Mouse (Mus musculus): ENCODE data around the gene Gm30191. TPM values are rescaled to one million over a fixed set of nuclear protein-coding genes. Genes with fewer than 3 reads are reported as not detected.
"Not testable (repeated sequence)": the region's sequence is repeated elsewhere in the genome, so short reads cannot be mapped to it uniquely, and the experiment has no call there.

The Gm30191 gene
- polyA plus RNA-seq, 1 experiment: not detected

DNA sequence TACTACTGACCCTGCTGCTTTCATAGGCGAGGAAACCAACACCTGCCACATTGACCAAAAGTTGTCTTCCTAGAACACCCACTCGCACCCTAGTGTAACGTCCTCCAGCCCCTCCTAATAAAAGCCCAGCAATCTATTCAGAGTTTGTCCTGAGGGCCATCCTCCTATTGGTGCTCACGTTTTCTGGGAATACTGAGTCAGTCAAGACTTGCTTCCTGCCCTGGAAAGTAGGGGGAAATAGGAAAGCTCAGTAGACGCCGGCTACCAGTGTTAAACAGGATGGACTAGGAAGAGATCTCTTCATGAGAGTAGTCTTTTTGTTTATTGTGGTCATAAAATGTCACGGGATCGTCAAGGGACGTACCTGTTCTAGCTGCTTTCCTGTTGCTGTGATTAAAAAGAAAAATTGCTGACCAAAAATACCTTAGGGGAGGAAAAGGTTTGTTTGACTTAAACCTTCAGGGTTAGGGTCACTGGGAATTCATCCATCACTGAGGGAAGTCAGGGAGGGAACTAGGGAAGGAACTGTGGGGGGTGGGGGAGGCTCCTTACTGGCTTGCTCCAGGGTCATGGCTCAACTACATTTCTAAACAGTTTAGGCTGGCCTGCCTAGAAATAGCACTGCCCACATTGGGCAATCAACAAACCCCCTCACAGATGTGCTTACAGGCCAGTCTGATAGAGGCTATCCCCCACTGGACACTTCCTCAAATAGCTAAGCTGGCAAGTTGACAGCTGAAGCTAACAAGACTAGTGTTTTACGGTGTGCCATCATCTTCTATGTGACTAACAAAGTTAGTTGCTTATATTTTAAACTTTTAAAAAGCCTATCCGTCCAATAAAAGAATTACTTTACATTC lies 41.9 kb downstream of the Gm30191 start:
- Histone ChIP-seq H3K4me3 (ENCODE audit: insufficient read depth, low read depth, low read length) (peak overlapping the region; percentile 91), H3K4me1 (ENCODE audit: control insufficient read depth, insufficient read depth, insufficient read length, low read length) (peaks cover 2% of the 10 kb centered on the region; the same call in 1 of the 2 replicates), H3K27ac (replicated peaks; ENCODE audit: low read depth, low read length) (peak overlapping the region; percentile 86; the same call in 1 of the 2 replicates)

DNA sequence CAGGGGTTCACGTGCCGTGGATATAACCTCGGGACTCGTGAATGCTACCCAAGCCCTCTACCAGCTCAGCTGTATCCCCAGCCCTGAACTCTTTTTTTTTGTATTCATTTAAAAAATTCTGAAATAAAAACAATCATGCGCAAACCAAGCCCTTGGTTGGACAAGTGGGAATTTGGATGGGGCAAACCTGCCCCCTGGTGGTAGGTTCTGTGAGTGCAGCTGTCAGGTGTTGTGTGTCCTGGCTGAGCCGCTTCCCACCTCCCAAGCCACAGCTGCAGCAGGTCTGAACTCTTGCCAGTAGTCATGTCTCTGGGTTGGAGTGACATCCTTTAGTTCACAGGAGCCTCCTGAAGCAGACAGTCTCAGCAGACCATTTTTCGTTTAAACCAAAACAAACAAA lies 45.3 kb downstream of the Gm30191 start:
- no peak overlapping the region for H3K27ac ChIP-seq (replicated peaks; ENCODE audit: low read depth, low read length)
- H3K4me3 ChIP-seq (ENCODE audit: insufficient read depth, low read depth, low read length): no peak overlapping the region
- peaks cover 2% of the 10 kb centered on the region; the same call in 1 of the 2 replicates for H3K4me1 ChIP-seq (ENCODE audit: control insufficient read depth, insufficient read depth, insufficient read length, low read length)

DNA sequence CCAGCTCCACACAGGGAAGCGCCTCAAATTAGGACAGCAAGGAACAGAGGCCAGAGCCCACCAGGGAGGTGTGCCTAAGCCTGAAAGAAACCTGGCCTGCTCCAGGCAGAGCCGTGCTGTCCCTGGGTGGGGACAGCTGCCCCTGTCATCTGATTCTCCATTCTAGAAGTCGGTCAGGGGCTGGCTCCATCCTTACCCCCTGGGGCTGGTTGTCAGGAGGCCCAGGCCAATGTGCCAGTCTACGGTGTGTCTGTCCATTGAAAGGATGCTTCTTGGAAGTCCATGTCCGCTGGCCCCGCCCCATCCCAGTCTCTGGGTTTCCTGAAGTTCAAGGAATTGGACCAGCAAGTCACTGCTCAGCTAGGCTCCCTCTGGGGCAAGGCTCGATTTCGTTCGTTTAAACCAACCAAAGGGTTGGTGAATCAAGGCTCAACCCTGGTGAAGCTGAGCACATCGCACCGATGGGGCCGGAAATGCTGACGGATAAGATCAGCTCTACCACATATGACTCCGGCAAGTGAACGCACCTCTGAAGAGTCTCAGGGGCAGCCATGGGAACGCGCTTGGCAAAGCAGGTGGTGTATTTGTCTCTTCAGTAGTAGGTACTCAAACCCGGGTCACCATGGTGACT lies 46.4 kb downstream of the Gm30191 start:
- H3K4me3 ChIP-seq (ENCODE audit: insufficient read depth, low read depth, low read length): no peak overlapping the region
- H3K27ac ChIP-seq (replicated peaks; ENCODE audit: low read depth, low read length): no peak overlapping the region
- peaks cover 2% of the 10 kb centered on the region; the same call in 1 of the 2 replicates for H3K4me1 ChIP-seq (ENCODE audit: control insufficient read depth, insufficient read depth, insufficient read length, low read length)

DNA sequence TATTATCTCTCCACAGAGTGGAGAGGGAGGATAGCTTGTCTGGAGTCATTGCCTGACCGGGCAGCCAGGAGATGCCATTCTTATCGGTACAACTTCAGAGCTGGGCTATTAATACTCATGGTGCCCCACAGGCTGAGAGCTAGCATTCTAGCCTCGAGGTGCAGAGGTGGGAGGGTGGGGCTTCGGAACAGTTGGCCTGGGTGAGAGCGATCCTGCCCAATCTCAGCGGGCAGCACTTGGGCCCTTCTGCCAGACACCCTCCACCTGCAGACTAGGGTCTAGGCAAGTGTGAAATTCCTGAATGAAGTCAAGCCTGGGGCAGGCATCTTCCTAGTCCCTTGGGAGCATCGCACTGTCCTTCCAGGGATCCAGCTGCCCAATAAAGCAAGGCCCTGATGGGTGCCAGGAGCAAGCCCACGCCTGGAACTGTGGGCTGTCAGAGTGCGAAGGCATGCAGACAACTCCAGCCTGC lies 47.0 kb downstream of the Gm30191 start:
- no peaks in the 10 kb centered on the region for H3K4me1 ChIP-seq (ENCODE audit: control insufficient read depth, insufficient read depth, insufficient read length, low read length)
- no peak overlapping the region for H3K27ac ChIP-seq (replicated peaks; ENCODE audit: low read depth, low read length)
- H3K4me3 ChIP-seq (ENCODE audit: insufficient read depth, low read depth, low read length): no peak overlapping the region

DNA sequence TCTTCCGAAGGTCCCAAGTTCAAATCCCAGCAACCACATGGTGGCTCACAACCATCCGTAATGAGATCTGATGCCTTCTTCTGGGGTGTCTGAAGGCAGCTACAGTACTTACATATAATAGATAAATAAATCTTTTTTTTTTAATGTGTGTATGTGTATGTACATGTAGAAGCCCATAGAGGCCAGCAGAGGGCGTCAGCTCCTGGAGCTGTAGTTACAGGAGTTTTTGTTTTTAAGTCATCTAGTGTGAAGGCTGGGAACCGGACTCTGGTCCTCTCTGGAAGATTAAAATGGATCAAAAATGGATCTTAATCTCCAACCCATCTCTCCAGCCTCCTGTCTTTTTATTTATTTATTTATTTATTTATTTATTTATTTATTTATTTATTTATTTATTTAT lies 49.4 kb downstream of the Gm30191 start:
- H3K27ac ChIP-seq (replicated peaks; ENCODE audit: low read depth, low read length); H3K4me1 ChIP-seq (ENCODE audit: control insufficient read depth, insufficient read depth, insufficient read length, low read length); H3K4me3 ChIP-seq (ENCODE audit: insufficient read depth, low read depth, low read length): not testable (repeated sequence)

DNA sequence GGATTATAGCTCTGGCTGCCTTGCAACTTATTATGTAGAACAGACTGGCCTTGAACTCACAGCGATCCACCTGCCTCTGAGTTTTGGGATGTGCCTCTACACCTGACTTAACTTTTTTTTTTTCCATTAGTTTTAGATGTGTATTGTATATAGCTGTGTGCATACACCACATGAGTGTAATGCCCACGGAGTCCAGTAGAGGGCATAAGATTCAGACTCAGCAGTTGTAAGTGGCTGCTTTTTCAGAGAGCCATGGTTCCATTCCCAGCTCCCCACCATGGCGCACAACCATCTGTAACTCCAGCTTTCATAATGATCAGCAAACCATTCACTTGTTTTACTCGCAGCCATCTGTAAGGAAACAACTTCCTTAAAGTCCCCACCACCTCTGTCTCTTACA lies 49.8 kb downstream of the Gm30191 start:
- Histone ChIP-seq H3K4me1 (ENCODE audit: control insufficient read depth, insufficient read depth, insufficient read length, low read length) (no peaks in the 10 kb centered on the region), H3K4me3 (ENCODE audit: insufficient read depth, low read depth, low read length) (no peak overlapping the region), H3K27ac (replicated peaks; ENCODE audit: low read depth, low read length) (no peak overlapping the region)

DNA sequence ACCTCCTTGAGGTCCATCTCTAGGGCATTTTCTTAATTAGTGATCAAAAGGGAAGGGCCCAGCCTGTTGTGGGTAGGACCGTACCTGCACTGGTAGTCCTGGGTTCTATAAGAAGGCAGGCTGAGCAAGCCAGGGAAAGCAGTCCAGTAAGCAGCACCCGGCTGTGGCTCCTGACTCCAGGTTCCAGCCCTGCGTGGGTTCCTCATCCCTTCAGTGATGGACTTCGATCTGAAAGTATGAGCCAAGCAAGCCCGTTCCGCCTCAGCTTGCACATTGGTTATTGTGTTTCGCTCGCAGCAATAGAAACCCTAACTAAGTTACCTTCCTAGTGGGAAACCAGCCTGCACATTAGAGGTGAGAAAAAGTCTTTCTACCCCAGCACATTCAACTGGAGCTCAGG lies 50.6 kb downstream of the Gm30191 start:
- no peak overlapping the region for H3K4me3 ChIP-seq (ENCODE audit: insufficient read depth, low read depth, low read length)
- H3K4me1 ChIP-seq (ENCODE audit: control insufficient read depth, insufficient read depth, insufficient read length, low read length): no peaks in the 10 kb centered on the region
- H3K27ac ChIP-seq (replicated peaks; ENCODE audit: low read depth, low read length): no peak overlapping the region

DNA sequence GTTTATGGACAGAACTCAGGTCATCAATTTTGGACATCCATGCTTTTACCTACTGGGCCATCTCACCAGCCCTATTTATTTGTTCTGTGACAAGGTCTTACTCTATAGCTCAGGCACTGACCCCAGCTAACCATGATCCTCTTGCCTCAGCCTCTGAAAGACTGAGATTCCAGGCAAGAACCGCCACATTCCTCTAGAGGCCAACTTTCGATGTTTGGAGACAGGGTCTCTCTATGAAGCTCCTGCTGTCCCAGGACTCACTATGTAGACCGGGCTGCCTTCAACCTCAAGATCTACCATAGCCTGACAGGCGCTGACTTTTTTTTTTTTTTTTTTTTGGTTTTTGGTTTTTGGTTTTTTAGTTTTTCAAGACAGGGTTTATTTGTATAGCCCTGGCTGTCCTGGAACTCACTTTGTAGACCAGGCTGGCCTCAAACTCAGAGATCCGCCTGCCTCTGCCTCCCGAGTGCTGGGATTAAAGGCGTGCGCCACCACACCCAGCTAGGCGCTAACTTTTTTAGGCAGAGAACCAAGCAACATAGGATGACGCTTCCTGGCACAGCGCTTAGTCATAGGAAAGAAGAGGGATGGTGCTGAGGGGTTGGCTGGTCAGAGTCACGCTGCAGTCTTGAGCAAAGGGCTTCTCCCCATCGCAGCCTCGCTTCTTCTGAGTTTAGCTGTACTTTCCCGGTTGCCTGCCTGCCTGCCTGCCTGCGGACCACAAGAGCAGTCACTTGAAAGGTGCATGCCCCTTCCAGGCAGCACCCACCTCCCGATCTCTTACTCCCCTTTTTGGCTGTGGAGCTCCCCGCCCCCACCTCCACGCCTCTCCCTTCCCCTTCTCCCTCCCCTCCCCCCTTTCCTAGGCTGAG lies 52.1 kb downstream of the Gm30191 start:
- H3K4me3 ChIP-seq (ENCODE audit: insufficient read depth, low read depth, low read length): no peak overlapping the region
- no peaks in the 10 kb centered on the region for H3K4me1 ChIP-seq (ENCODE audit: control insufficient read depth, insufficient read depth, insufficient read length, low read length)
- H3K27ac ChIP-seq (replicated peaks; ENCODE audit: low read depth, low read length): no peak overlapping the region

DNA sequence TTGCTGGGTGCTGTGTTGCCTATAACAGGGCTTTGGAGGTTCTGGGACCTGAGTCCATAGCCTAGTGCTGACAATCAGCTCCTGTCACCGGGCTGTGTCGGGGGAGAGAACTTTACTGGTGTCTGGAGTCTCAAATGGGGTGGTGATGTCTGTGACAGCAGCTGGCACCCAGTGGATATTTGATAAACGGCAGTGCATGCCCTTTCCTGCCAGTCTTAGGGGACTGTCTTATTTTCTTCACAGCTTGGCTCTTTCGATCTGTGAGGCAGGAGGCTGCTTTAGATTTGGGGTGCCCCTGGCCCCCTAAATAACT lies 52.7 kb downstream of the Gm30191 start:
- Histone ChIP-seq H3K27ac (replicated peaks; ENCODE audit: low read depth, low read length) (no peak overlapping the region), H3K4me3 (ENCODE audit: insufficient read depth, low read depth, low read length) (no peak overlapping the region)

More for the DNA sequence above, 52.7 kb downstream of the Gm30191 start:
- no peaks in the 10 kb centered on the region for H3K4me1 ChIP-seq (ENCODE audit: control insufficient read depth, insufficient read depth, insufficient read length, low read length)

Other genes starting within 250 kb of the Gm30191 start
- gene Dhdds, start 246.0 kb upstream of the Gm30191 start, polyA plus RNA-seq (2012; ENCODE audit: insufficient read depth, insufficient read length, missing spikeins): 17.2 and 19.6 TPM in 2 replicates
- gene Lin28a, start 228.1 kb upstream of the Gm30191 start, polyA plus RNA-seq (2012; ENCODE audit: insufficient read depth, insufficient read length, missing spikeins): not detected in 2 replicates
- not detected in 2 replicates for gene Zfp683, start 193.1 kb upstream of the Gm30191 start, polyA plus RNA-seq (2012; ENCODE audit: insufficient read depth, insufficient read length, missing spikeins)
- not detected in 2 replicates for gene Crybg2, start 186.1 kb upstream of the Gm30191 start, polyA plus RNA-seq (2012; ENCODE audit: insufficient read depth, insufficient read length, missing spikeins)
- gene Cd52, start 151.9 kb upstream of the Gm30191 start, polyA plus RNA-seq (2012; ENCODE audit: insufficient read depth, insufficient read length, missing spikeins): 14.0 and 16.8 TPM in 2 replicates
- gene Ubxn11, start 144.4 kb upstream of the Gm30191 start, polyA plus RNA-seq (2012; ENCODE audit: insufficient read depth, insufficient read length, missing spikeins): 2.1 TPM in 1 of 2 replicates, not detected in the other
- 39.0 and 44.7 TPM in 2 replicates for gene Sh3bgrl3, start 118.1 kb upstream of the Gm30191 start, polyA plus RNA-seq (2012; ENCODE audit: insufficient read depth, insufficient read length, missing spikeins)
- gene Cep85, start 59.8 kb upstream of the Gm30191 start, polyA plus RNA-seq (2012; ENCODE audit: insufficient read depth, insufficient read length, missing spikeins): 4.9 and 10.0 TPM in 2 replicates
- gene Gm7534, start 43.9 kb upstream of the Gm30191 start, polyA plus RNA-seq (2012; ENCODE audit: insufficient read depth, insufficient read length, missing spikeins): not detected in 2 replicates
- not detected in 2 replicates for gene Catsper4, start 19.6 kb upstream of the Gm30191 start, polyA plus RNA-seq (2012; ENCODE audit: insufficient read depth, insufficient read length, missing spikeins)
- gene Cnksr1, start 8.5 kb upstream of the Gm30191 start, polyA plus RNA-seq (2012; ENCODE audit: insufficient read depth, insufficient read length, missing spikeins): 0.63 TPM in 1 of 2 replicates, not detected in the other
- gene E130218I03Rik, start 3.3 kb upstream of the Gm30191 start, polyA plus RNA-seq (2012; ENCODE audit: insufficient read depth, insufficient read length, missing spikeins): not detected in 2 replicates
- gene Zfp593, start 1.3 kb upstream of the Gm30191 start, polyA plus RNA-seq (2012; ENCODE audit: insufficient read depth, insufficient read length, missing spikeins): 2.8 and 3.1 TPM in 2 replicates
- gene Grrp1, start 7.2 kb downstream of the Gm30191 start, polyA plus RNA-seq (2012; ENCODE audit: insufficient read depth, insufficient read length, missing spikeins): 2.5 and 2.8 TPM in 2 replicates
- 5.0 and 7.8 TPM in 2 replicates for gene Pdik1l, start 41.0 kb downstream of the Gm30191 start, polyA plus RNA-seq (2012; ENCODE audit: insufficient read depth, insufficient read length, missing spikeins)
- 1.2 and 2.4 TPM in 2 replicates for gene Trim63, start 68.2 kb downstream of the Gm30191 start, polyA plus RNA-seq (2012; ENCODE audit: insufficient read depth, insufficient read length, missing spikeins)
- gene Slc30a2, start 96.2 kb downstream of the Gm30191 start, polyA plus RNA-seq (2012; ENCODE audit: insufficient read depth, insufficient read length, missing spikeins): not detected in 2 replicates
- 0.52 and 1.0 TPM in 2 replicates for gene Extl1, start 136.9 kb downstream of the Gm30191 start, polyA plus RNA-seq (2012; ENCODE audit: insufficient read depth, insufficient read length, missing spikeins)
- 12.3 and 17.4 TPM in 2 replicates for gene Pafah2, start 149.4 kb downstream of the Gm30191 start, polyA plus RNA-seq (2012; ENCODE audit: insufficient read depth, insufficient read length, missing spikeins)
- gene Stmn1, start 221.4 kb downstream of the Gm30191 start, polyA plus RNA-seq (2012; ENCODE audit: insufficient read depth, insufficient read length, missing spikeins): 3.3 and 8.3 TPM in 2 replicates
- 5.9 and 7.6 TPM in 2 replicates for gene Paqr7, start 249.8 kb downstream of the Gm30191 start, polyA plus RNA-seq (2012; ENCODE audit: insufficient read depth, insufficient read length, missing spikeins)